Mouse (Mus musculus): ENCODE results near the gene Ddx23. TPM values are rescaled to one million over a fixed set of nuclear protein-coding genes. Genes with fewer than 3 reads are reported as not detected.

The Ddx23 gene
- polyA plus RNA-seq, 1 experiment from 2014 or later = 20.6 TPM

DNA sequence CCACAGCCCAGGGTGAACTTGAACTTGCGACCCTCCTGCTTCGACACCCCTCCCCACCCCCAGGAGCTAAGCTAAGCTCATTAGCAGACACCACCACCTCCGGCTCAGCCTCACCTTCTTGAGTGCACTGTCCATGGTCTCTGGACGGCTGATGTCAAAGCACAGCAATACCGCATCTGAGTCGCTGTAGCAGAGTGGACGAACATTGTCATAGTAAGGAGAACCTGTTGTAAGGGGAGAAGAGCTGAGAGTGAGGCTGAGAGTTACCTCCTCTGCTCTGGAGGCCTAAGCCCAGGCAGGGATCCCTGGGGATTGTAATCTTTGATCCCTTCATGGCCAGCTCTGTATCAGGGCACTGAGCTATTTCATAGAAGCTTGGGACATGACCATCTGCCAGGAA is 11.0 kb upstream of the Ddx23 start:
- no peak overlapping the region for H3K4me3 ChIP-seq (replicated peaks)
- H3K4me2 ChIP-seq = peak overlapping the region; percentile 84
- 0 out of 2 replicates have a peak, but pooled peaks cover 4% of the 10 kb centered on the region for H3K36me3 ChIP-seq
- H3K4me1 ChIP-seq = peaks cover 37% of the 10 kb centered on the region
- no peak overlapping the region for H3K9ac ChIP-seq (replicated peaks)
- no peak for ATAC-seq (ENCODE audit: low FRiP score)
- no peaks in the 10 kb centered on the region for H3K9me3 ChIP-seq (replicated peaks)
- H3K27me3 ChIP-seq (replicated peaks) = no peaks in the 10 kb centered on the region
- WGBS = 84% methylated on average over 7 of the region's 7 CpGs
- peak overlapping the region; percentile 74 for H3K27ac ChIP-seq (replicated peaks)

GRCm38 (mm10) chr15:98672592-98672991 is 9.9 kb upstream of the Ddx23 start:
- no peak overlapping the region for H3K27ac ChIP-seq (replicated peaks)
- ATAC-seq (ENCODE audit: low FRiP score) = no peak
- no peaks in the 10 kb centered on the region for H3K9me3 ChIP-seq (replicated peaks)
- WGBS = 80% methylated on average over 4 of the region's 4 CpGs
- H3K9ac ChIP-seq (replicated peaks) = no peak overlapping the region
- no peak overlapping the region for H3K4me2 ChIP-seq
- 0 out of 2 replicates have a peak, but pooled peaks cover 4% of the 10 kb centered on the region for H3K36me3 ChIP-seq
- H3K4me3 ChIP-seq (replicated peaks) = no peak overlapping the region
- peaks cover 35% of the 10 kb centered on the region for H3K4me1 ChIP-seq
- no peaks in the 10 kb centered on the region for H3K27me3 ChIP-seq (replicated peaks)

GRCm38 (mm10) chr15:98664042-98664907 is 1.6 kb upstream of the Ddx23 start:
- peaks cover 10% of the 10 kb centered on the region for H3K4me1 ChIP-seq
- H3K9me3 ChIP-seq (replicated peaks) = no peaks in the 10 kb centered on the region
- WGBS = 83% methylated on average over 11 of the region's 11 CpGs
- no peak overlapping the region for H3K9ac ChIP-seq (replicated peaks)
- H3K4me3 ChIP-seq (replicated peaks) = no peak overlapping the region
- H3K27me3 ChIP-seq (replicated peaks) = no peaks in the 10 kb centered on the region
- H3K27ac ChIP-seq (replicated peaks) = no peak overlapping the region
- no peaks in the 10 kb centered on the region for H3K36me3 ChIP-seq
- H3K4me2 ChIP-seq = no peak overlapping the region
- no peak for ATAC-seq (ENCODE audit: low FRiP score)

DNA sequence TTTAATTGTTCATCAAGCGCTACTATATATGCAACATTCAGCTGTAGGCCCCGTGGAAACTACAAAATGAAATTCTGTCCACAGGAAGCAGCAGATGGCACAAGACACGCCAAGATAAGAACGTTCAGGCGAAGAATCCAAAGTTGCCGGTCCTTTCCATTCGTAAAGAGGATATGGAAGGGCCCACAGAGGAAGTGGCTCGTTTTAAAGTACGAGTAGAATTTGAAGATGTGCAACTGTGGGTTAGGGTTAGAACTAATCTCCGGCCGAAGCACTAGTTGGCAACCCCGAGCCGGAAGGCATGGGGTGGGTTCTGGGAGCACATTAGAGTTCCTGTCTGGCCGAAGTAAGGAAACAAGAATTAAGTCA is 512 bp downstream of the Ddx23 start:
- Histone ChIP-seq H3K36me3 (peaks cover 19% of the 10 kb centered on the region), H3K27ac (replicated peaks) (peak overlapping the region; percentile 93), H3K4me3 (replicated peaks) (peak overlapping the region; percentile 71), H3K27me3 (replicated peaks) (no peaks in the 10 kb centered on the region), H3K9ac (replicated peaks) (peak overlapping the region; percentile 67), H3K9me3 (replicated peaks) (no peaks in the 10 kb centered on the region), H3K4me2 (peak overlapping the region; percentile 82), H3K4me1 (peaks cover 10% of the 10 kb centered on the region)
- peak; percentile 49; the same call in 1 of the 2 replicates for ATAC-seq (ENCODE audit: low FRiP score)
- 1% methylated on average over 14 of the region's 14 CpGs for WGBS

- Histone ChIP-seq H3K4me1 (peaks cover 10% of the 10 kb centered on the region), H3K36me3 (peaks cover 65% of the 10 kb centered on the region), H3K4me3 (replicated peaks) (no peak overlapping the region), H3K4me2 (no peak overlapping the region), H3K9me3 (replicated peaks) (no peaks in the 10 kb centered on the region), H3K27ac (replicated peaks) (no peak overlapping the region), H3K9ac (replicated peaks) (no peak overlapping the region), H3K27me3 (replicated peaks) (no peaks in the 10 kb centered on the region)
- 87% methylated on average over 15 of the region's 15 CpGs for WGBS
- ATAC-seq (ENCODE audit: low FRiP score) = no peak
Observed at GRCm38 (mm10) chr15:98656982-98657751, 5.5 kb downstream of the Ddx23 start.

DNA sequence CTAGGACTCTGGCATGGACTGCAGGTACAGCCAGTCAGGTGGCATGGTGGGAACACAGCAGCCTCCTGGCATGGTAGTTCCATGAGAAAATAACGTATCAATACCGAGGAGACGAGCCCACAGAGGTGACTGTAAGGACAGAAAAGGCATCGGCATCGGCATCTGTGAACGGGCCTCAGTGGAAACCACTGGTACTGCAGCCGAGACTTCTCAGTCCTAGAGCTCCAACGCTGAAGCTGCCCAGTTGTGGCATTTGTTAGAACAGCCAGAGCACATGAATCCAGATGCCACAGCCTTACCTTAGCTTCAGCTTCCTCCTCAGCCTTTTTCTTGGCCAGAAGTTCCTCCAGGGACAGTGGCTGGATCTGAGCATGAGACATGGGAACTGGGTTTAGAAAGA is 10.5 kb downstream of the Ddx23 start:
- H3K27ac ChIP-seq (replicated peaks) = no peak overlapping the region
- WGBS = 97% methylated on average over 8 of the region's 8 CpGs
- ATAC-seq (ENCODE audit: low FRiP score) = no peak

DNA sequence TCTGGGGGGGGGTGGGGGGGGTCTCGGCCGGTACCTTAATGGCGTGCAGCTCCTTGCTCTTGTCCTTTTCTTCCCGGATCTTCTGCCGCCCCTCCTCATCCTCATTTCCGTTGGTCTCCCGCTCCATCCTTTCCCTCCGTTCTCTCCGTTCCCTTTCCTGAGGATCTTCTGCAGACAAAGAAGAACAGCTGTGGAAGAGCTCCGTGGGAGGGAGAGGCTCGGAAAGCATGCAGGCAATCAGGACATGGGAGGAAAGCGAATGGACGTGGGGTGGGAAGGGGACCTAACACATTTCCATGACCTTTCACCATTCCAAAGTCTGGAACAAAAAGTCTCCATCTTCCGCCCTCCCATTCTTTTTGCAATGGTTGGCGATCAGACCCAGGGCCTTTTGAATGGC is 11.3 kb downstream of the Ddx23 start:
- Histone ChIP-seq H3K27me3 (replicated peaks) (no peaks in the 10 kb centered on the region), H3K36me3 (peaks cover 95% of the 10 kb centered on the region), H3K27ac (replicated peaks) (no peak overlapping the region), H3K4me1 (no peaks in the 10 kb centered on the region), H3K9me3 (replicated peaks) (no peaks in the 10 kb centered on the region), H3K9ac (replicated peaks) (no peak overlapping the region), H3K4me2 (no peak overlapping the region), H3K4me3 (replicated peaks) (no peak overlapping the region)
- ATAC-seq (ENCODE audit: low FRiP score) = no peak
- 93% methylated on average over 15 of the region's 15 CpGs for WGBS

More for the DNA sequence above, 10.5 kb downstream of the Ddx23 start:
- H3K4me1 ChIP-seq = no peaks in the 10 kb centered on the region
- no peak overlapping the region for H3K4me2 ChIP-seq
- no peaks in the 10 kb centered on the region for H3K9me3 ChIP-seq (replicated peaks)
- H3K9ac ChIP-seq (replicated peaks) = no peak overlapping the region
- no peaks in the 10 kb centered on the region for H3K27me3 ChIP-seq (replicated peaks)
- H3K36me3 ChIP-seq = peaks cover 95% of the 10 kb centered on the region
- H3K4me3 ChIP-seq (replicated peaks) = no peak overlapping the region

DNA sequence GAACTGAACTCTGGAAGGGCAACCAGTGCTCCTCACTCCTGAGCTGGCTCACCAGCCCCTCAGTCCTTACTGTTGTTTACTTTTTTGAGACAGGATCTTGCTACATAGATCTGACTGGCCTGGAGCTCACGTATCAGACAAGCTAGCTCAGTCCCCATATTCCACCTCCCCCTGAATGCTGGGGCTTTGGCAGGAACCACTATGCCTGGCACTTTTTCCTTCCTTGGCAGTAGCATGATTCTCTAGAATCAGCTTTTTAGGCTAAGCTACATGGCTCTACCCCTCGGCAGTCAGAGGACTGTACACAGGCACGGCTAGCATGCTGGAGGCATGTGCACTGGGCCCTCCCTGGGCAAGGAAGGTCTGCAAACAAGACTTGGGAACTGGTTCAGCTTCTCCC is 14.6 kb downstream of the Ddx23 start:
- Histone ChIP-seq H3K4me1 (no peaks in the 10 kb centered on the region), H3K4me3 (replicated peaks) (no peak overlapping the region), H3K9ac (replicated peaks) (no peak overlapping the region), H3K27me3 (replicated peaks) (no peaks in the 10 kb centered on the region), H3K4me2 (no peak overlapping the region), H3K36me3 (peaks cover 98% of the 10 kb centered on the region), H3K27ac (replicated peaks) (no peak overlapping the region), H3K9me3 (replicated peaks) (no peaks in the 10 kb centered on the region)
- ATAC-seq (ENCODE audit: low FRiP score) = no peak
- WGBS = 98% methylated on average over 3 of the region's 3 CpGs

DNA sequence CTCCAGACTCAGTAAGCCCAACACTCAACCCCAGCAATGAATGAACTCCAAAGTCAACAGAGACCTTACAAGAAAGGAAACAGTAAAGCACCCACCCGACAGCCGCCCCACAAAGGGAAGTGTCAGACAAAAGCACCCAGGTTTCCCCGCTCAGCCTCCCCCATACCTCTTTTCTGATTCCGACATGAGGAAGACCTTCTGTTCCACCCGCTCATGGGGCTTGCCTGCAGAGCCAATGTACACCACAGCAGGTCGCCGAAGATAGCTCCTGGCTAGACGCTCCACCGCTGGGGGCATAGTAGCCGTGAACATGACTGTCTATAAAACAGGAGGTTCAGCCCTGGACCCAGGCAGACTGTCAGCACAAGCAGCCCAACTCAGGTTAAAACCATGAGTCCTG is 15.4 kb downstream of the Ddx23 start:
- 87% methylated on average over 10 of the region's 10 CpGs for WGBS
- H3K4me3 ChIP-seq (replicated peaks) = no peak overlapping the region
- H3K4me2 ChIP-seq = no peak overlapping the region
- no peak overlapping the region for H3K27ac ChIP-seq (replicated peaks)
- peaks cover 98% of the 10 kb centered on the region for H3K36me3 ChIP-seq
- no peak overlapping the region for H3K9ac ChIP-seq (replicated peaks)
- H3K27me3 ChIP-seq (replicated peaks) = no peaks in the 10 kb centered on the region
- H3K4me1 ChIP-seq = no peaks in the 10 kb centered on the region
- no peaks in the 10 kb centered on the region for H3K9me3 ChIP-seq (replicated peaks)
- no peak for ATAC-seq (ENCODE audit: low FRiP score)

DNA sequence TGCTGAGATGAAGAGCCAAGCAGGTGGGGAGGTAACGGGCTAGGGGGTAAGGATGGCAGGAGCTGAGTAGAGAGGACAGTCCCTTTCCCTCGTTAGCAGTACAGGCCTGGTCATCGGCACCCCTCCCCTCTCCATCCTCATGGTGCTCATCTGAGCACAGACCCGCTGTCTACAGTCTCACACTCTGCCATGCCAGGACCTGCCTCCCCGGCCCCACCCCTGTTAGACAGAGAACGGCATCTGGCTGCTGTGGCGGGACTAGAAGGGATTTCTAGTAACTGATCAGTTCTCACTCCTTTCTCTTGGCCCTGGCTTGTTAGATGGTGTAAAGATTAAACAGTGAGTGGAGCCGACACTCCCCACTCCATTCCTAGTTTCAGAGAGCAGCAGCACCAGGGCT is 16.0 kb downstream of the Ddx23 start:
- H3K36me3 ChIP-seq = peaks cover 98% of the 10 kb centered on the region
- H3K27ac ChIP-seq (replicated peaks) = no peak overlapping the region
- no peaks in the 10 kb centered on the region for H3K9me3 ChIP-seq (replicated peaks)
- H3K4me2 ChIP-seq = no peak overlapping the region
- no peaks in the 10 kb centered on the region for H3K27me3 ChIP-seq (replicated peaks)
- no peak overlapping the region for H3K9ac ChIP-seq (replicated peaks)
- H3K4me1 ChIP-seq = no peaks in the 10 kb centered on the region
- ATAC-seq (ENCODE audit: low FRiP score) = no peak
- 91% methylated on average over 8 of the region's 8 CpGs for WGBS
- no peak overlapping the region for H3K4me3 ChIP-seq (replicated peaks)

- Histone ChIP-seq H3K4me3 (replicated peaks) (no peak overlapping the region), H3K4me2 (no peak overlapping the region), H3K27ac (replicated peaks) (no peak overlapping the region), H3K36me3 (peaks cover 98% of the 10 kb centered on the region), H3K9ac (replicated peaks) (no peak overlapping the region), H3K9me3 (replicated peaks) (no peaks in the 10 kb centered on the region), H3K27me3 (replicated peaks) (no peaks in the 10 kb centered on the region), H3K4me1 (no peaks in the 10 kb centered on the region)
- ATAC-seq (ENCODE audit: low FRiP score) = no peak
- WGBS = 87% methylated on average over 24 of the region's 24 CpGs
Observed at GRCm38 (mm10) chr15:98645057-98646026, 17.4 kb downstream of the Ddx23 start.

All from neural tube, embryonic 15.5 days (tissue).